Mouse (Mus musculus) heart, postnatal 25 days (tissue): ENCODE data around the gene Oprd1. TPM values are rescaled to one million over a fixed set of nuclear protein-coding genes. Genes with fewer than 3 reads are reported as not detected.

Experiments
- DNase-seq: peaks from one replicate; pipeline ENCODE4 v3.0.0; 2022; ENCODE audit warnings: low spot score
- intact Hi-C: fragments of 180-260 bp; cut with DNase I; formaldehyde crosslinking; loops from one replicate; pipeline ENCODE4 v1.15.1; 2025
- total RNA-seq, 2 experiments: library from RNA; stranded (reverse); gene quantifications; 2 replicates each; pipeline ENCODE4 v1.2.3; 2021

The Oprd1 gene
- total RNA-seq, 2 experiments from 2014 or later: 0.20 to 0.23 TPM

DNA sequence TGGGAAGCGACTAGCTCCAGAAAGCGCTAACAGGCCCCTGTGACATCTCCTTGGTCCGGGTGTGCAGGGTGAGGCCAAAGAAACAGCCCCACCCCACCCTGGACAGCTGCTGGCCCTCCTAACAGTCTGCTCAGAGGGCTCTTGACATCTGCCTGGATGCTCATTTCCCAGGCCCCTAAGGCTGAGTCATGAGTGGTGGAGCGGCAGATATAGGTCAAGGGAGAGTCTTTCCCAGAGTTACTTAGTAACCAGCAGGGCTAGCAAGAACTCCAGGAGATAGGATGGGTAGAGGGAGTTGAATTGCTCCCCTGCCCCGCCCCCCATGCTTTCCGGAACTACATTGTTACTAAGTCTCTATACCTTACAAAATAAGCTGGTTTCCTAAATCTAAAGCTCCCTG lies 51.1 kb downstream of the Oprd1 start:
- intact Hi-C loops: no loop called here
- no peak for DNase-seq

DNA sequence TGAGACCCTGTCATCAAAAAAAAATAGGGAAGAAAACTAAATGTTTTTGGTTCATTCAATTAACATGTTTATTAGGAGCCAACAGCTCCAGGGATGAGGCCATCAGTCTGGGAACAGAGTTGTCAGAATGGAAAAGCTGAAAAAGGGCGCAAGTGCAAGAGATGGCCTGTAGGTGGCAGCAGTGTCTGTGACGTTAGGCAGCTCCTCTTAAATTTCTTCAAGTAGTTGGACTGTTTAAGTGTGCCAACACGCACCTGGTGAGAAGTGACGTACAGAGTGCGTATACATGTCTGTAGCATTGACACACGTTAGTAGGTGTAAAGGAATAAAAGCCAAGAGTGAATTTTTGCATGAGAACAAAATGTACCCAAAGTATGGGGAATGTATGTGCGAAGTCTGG lies 55.4 kb downstream of the Oprd1 start:
- no peak for DNase-seq
- intact Hi-C loops: loop anchor here (2.0 kb wide), 1 partner anchor 90 kb away; no protein-coding TSS in a partner anchor

DNA sequence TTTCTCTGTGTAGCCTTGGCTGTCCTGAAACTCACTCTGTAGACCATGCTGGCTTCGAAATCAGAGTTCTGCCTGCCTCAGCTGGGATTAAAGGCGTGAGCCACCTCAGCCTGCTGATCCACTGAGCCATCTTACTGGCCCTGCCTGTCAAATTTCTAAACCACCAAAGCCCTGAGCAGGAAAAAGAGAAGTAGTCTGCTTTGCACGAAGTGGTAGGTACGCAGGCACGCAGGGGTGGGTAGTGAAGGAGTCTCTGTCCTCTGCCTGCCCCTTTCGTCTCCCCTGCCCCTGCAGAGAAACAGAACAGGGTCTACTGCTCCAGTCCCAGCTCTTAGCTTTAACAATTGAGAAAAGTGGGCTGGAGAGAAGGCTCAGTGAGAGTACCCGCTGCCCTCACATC lies 59.2 kb downstream of the Oprd1 start:
- no peak for DNase-seq
- intact Hi-C loops: no loop called here

GRCm38 (mm10) chr4:132080492-132080983 lies 63.7 kb downstream of the Oprd1 start:
- DNase-seq: no peak
- intact Hi-C loops: no loop called here

DNA sequence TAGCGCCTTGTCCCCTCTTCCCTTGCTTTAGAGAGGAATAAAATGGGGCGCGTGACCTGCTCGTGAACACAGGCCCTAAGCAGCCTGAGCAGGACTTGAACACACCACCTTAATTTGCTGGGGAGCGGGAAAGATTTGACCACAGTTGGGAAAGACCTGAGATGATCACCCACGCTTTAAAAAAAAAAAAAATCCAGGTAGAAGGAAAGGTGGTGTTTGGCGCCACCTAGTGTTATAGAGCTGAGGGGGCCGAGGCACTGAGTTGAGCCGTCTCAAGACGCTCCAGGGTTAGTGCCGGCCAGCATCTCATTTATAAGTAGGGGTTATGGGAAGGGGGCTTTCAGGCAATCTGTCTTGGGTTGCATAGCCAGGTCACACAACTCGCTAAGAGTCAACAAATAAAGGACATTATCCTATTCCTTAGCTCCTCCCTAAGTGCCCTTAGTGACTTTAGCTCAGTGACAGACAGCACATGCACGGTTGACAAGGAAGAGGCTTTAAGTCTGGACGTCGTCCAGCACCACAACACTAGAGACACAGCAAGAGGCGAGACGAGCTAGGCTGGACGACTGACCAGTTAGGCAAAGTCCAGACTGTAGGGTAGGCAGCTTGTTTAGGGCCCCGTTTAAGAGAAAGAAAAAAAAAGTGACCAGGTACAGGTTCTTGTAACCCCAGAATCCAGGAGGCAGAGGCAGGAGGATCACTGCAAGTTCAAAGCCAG lies 64.6 kb downstream of the Oprd1 start:
- DNase-seq: no peak
- intact Hi-C loops: loop anchor here (1.0 to 5.0 kb wide), 4 partner anchors 47 to 219 kb away; no protein-coding TSS in a partner anchor

GRCm38 (mm10) chr4:132078296-132078714 lies 66.0 kb downstream of the Oprd1 start:
- intact Hi-C loops: loop anchor here (2.0 to 5.0 kb wide), 2 partner anchors 46 to 162 kb away; no protein-coding TSS in a partner anchor
- no peak for DNase-seq

- no peak for DNase-seq
- intact Hi-C loops: loop anchor here (5.0 kb wide), 1 partner anchor 45 kb away; no protein-coding TSS in a partner anchor
These were observed 66.8 kb downstream of the Oprd1 start for GRCm38 (mm10) chr4:132077445-132077844.

DNA sequence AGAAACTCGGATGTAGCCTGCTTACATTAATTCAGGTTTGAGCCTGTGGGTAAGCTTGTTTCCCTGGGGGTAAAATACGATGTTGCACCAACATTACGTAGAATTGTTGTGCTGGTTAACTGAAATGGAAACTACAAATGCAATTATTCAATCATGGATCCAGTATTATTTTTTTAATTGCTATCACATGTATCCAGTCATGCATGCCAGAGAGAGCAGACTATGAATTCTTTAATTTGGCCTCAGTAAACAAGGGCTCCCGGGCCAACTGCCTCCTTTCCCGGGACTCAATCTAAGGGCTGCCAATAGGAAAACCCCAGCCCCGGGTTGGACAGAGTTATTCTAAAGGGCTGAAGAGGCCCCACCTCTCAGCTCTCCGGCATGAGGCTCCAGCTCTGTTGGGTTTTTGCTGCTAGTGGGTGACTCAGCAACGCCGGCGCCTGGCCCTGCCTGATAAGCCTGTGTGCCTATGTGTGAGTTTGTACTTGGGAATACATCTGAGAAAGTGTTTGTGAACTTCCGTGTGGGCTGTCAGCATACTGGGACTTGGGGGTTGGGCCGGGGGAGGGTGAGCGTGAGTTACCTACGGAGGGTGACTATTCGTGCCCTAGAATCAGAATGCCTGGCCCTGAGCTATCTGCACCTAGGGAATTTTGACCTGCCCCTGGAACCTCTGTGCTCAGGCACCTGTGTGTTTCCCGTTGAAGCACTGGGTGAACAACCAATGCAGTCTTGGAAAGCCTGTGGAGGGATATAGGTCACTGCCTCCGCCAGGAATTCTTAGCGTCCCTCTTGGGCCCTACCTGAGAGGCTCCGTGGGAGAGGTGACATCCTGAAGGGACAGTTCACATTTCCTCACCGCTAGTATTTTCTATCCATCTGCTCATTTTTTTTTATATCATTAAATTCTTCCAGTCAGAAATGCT lies 67.5 kb downstream of the Oprd1 start:
- intact Hi-C loops: loop anchor here (5.0 kb wide), 1 partner anchor 44 kb away; no protein-coding TSS in a partner anchor
- DNase-seq: peak; percentile 43

GRCm38 (mm10) chr4:132075796-132076195 lies 68.5 kb downstream of the Oprd1 start:
- DNase-seq: no peak
- intact Hi-C loops: loop anchor here (2.0 to 5.0 kb wide), 2 partner anchors 27 to 43 kb away; no protein-coding TSS in a partner anchor

DNA sequence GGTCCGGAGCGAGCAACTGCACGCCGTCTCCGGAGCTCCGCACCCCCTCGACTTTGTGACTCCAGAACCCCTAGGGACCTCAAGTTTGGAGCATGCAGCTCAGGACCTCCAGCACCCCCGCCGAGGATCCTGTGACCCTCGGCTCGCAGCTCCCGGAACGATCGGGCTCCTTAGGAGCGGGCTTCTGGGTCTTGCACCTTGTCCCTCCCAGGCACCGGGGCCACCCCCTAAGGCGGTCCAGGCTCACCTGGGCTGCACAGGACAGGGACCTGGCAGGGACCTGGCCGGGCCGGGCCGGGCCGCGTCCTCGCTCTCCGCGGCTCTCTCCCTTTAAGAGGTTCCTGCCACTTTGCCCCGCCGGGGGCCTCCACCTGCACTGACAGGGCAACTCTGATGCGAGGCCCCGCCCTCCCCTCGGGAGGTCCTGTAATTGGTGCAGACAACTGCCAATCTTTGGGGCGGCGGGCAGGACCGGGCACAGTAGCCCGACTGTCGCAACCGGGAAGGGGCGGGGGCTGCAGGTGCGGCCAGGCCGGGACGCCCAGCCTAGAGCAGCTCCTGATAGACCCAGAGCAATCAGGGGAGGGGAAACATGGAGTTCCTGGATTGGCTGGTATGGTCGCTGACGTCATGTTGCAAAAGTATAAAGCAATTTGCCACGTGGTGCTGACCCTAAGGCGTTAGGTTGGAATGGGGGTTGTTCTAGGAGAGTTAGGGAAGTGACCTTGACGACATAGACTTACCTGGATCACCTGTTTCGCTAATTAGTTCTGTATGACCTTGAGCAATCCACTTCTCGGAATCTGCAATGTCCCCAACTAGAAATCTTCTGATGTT lies 69.1 kb downstream of the Oprd1 start, which contains the start of gene Epb41:
TSS of gene Epb41 (minus strand) at position 389 of the 837 bp plus-strand sequence.
- DNase-seq: peak; percentile 95
- intact Hi-C loops: loop anchor here (2.0 to 5.0 kb wide), 2 partner anchors 26 to 43 kb away; no protein-coding TSS in a partner anchor

- intact Hi-C loops: loop anchor here (2.0 kb wide), 1 partner anchor 26 kb away; no protein-coding TSS in a partner anchor
- DNase-seq: peak; percentile 49
These were observed 70.0 kb downstream of the Oprd1 start, which contains the start of gene Gm10300 for GRCm38 (mm10) chr4:132074077-132074932. Gm10300 (plus strand) TSS chr4:132074697.

GRCm38 (mm10) chr4:132072946-132073345 lies 71.3 kb downstream of the Oprd1 start:
- intact Hi-C loops: no loop called here
- DNase-seq: no peak

DNA sequence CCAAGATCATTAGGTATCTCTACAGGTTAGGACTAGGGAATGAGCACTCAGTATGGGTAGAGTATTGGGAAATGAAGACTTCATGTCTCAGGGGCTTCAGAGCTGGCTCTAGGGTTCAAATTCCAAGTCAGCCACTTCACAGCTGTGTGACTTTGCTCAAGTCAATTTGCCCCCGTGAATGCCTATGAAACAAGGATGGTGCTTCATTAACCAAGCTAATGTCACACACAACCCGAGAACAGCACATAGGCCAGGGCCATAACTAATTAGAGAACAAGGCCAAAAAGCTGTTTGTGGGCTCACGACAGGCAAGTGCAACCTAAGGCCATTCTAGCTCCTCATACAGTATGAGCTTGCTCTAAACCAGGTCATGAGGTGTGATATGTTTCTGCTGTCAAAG lies 72.1 kb downstream of the Oprd1 start:
- intact Hi-C loops: no loop called here
- DNase-seq: no peak

- intact Hi-C loops: no loop called here
- DNase-seq: no peak
These were observed 72.6 kb downstream of the Oprd1 start for GRCm38 (mm10) chr4:132071674-132072073.

- intact Hi-C loops: no loop called here
- DNase-seq: no peak
These were observed 76.4 kb downstream of the Oprd1 start for GRCm38 (mm10) chr4:132067938-132068235.

DNA sequence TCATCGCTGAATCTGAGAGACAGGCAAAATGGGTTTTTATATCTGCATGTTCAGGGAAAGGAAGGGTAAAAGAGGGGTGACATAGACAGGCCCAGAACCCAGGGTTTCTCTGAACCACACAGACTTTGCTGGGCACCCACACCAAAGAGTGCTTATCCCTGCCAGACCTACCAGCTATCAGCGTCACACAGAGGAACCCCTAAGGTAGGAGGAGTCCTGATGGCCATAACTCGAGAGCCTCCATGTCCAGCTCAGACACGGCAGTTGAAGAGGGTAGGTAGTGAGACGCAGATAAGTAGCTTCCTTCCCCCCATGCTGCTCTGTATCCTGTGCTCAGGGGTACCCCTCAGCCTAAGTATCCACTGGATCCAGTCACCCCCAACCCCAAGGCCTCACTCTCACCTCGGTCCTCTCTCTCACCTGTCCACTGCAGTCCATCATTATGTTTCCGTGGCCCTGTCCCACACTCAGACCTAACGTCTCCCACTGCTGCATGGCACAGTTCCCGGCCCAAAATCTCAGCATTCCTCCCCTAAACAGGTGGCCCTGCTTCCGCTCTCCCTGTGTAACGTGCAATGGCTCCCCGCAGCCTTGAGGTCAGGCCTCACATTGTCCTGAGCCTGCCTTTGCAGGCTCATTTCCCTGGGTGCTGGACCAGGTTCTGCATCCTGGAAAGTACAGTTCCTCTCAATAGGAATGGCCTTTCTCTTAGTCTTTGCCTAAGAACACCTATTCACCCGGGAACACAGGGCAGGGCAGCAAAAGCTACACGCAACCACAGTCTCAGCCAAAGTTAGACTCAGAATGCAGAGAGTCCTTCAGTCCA lies 77.0 kb downstream of the Oprd1 start:
- no peak for DNase-seq
- intact Hi-C loops: no loop called here

DNA sequence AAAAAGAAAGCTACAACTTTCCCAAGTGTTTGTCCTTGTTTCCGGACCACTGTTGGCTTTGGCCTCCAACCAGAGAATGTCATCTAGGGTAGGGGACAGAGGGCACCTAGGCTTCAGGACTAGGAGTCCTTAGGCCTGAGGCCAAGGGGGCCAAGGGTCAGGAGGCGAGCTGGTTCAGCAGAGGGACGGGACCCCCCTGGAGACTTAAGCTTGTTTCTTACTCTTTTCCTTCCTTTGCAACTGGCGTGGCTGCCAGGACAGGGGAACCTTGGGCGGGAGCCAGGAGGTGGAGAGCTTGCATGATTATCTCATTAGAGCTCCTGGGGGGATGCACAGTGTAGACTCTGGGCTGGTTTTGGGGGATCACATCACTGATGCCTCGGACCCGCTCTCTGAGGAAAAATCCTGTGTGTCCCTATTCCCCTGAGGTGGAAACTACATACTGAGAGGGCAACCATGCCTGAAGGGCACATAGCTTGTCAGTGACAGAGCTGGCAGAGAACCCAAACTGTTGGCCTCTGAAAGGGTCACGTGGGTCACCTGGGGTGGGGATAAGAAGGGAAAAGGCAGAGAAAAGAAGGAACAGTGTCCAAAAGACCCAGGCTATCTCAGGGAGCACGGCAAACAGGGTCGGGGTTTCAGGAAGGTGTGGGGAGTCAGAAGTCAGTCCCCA lies 78.0 kb downstream of the Oprd1 start:
- peak; percentile 76 for DNase-seq
- intact Hi-C loops: no loop called here
